Mouse (Mus musculus) heart, embryonic 14.5 days (tissue): ENCODE measurements at regions not wholly inside any gene's neighbourhood (a gene's known extent, or its start where the extent isn't known, plus 50 kb on each side); places are given as distances from the start of the nearest gene placed in this dataset.

Experiments used
- ATAC-seq: fragments of 200-750 bp; cut with Nextera tagmentation; 2 replicates; pipeline ENCODE4 v1.8.0; 2017; ENCODE audit warnings: low read depth, moderate TSS enrichment; ENCODE audit not compliant: insufficient number of reproducible peaks, insufficient read depth, low FRiP score
- H3K27ac ChIP-seq, 2 experiments: fragments of 200-500 bp in 1 of 2; fragments of 300-500 bp in 1 of 2; sonication (generic) in 1 of 2; replicated peaks in 1 of 2; 2 replicates each; pipeline ENCODE4 v1.5.1; 2012 to 2014; ENCODE audit warnings: low read depth in 2 of 2, low read length in 2 of 2, control low read depth in 1 of 2, mild to moderate bottlenecking in 1 of 2, mixed read lengths in 1 of 2; ENCODE audit not compliant: control insufficient read depth in 1 of 2, insufficient read depth in 1 of 2
- H3K27me3 ChIP-seq: fragments of 300-500 bp; sonication (generic); 2 replicates; pipeline ENCODE4 v1.6.1; 2014; ENCODE audit warnings: mild to moderate bottlenecking, low read length, control low read depth; ENCODE audit not compliant: control insufficient read depth, insufficient read depth
- H3K36me3 ChIP-seq: fragments of 300-500 bp; sonication (generic); 2 replicates; pipeline ENCODE4 v1.6.1; 2014; ENCODE audit warnings: mild to moderate bottlenecking, control low read depth, low read length, mixed read lengths; ENCODE audit not compliant: control insufficient read depth, insufficient read depth
- H3K4me1 ChIP-seq, 2 experiments: fragments of 200-500 bp in 1 of 2; fragments of 300-500 bp in 1 of 2; sonication (generic) in 1 of 2; 2 replicates each; pipeline ENCODE4 v1.6.1; 2012 to 2014; ENCODE audit warnings: low read length in 2 of 2, control low read depth in 1 of 2, mixed read lengths in 1 of 2; ENCODE audit not compliant: control insufficient read depth in 2 of 2, insufficient read depth in 2 of 2
- H3K4me2 ChIP-seq: fragments of 300-500 bp; sonication (generic); 2 replicates; pipeline ENCODE4 v1.6.1; 2014; ENCODE audit warnings: mild to moderate bottlenecking, low read length
- H3K4me3 ChIP-seq, 2 experiments: fragments of 200-500 bp in 1 of 2; fragments of 300-500 bp in 1 of 2; sonication (generic) in 1 of 2; 2 replicates each; pipeline ENCODE4 v1.5.1; 2012 to 2014; ENCODE audit warnings: low read length in 2 of 2, mild to moderate bottlenecking in 2 of 2, control low read depth in 1 of 2, low read depth in 1 of 2, moderate library complexity in 1 of 2; ENCODE audit not compliant: control insufficient read depth in 1 of 2, insufficient read depth in 1 of 2
- H3K9ac ChIP-seq: fragments of 300-500 bp; sonication (generic); 2 replicates; pipeline ENCODE4 v1.6.1; 2014; ENCODE audit warnings: mild to moderate bottlenecking, low read length
- H3K9me3 ChIP-seq: fragments of 300-500 bp; sonication (generic); 2 replicates; pipeline ENCODE4 v1.6.1; 2016; ENCODE audit warnings: low read length, control low read depth; ENCODE audit not compliant: control insufficient read depth
- WGBS: fragments of 180-500 bp; shearing (Covaris S2); extraction: QIAGEN DNeasy Blood & Tissue Kit; methylation state at CpG from one replicate; pipeline ENCODE4 v1.1.7; 2014; 5-methylcytosine and 5-hydroxymethylcytosine counted together

- no peak overlapping the region for H3K9ac ChIP-seq
- no peak overlapping the region for H3K27ac ChIP-seq
- WGBS: 48% methylated on average over 9 of the region's 9 CpGs
- H3K4me1 ChIP-seq: no peaks in the 10 kb centered on the region
- H3K27me3 ChIP-seq: no peaks in the 10 kb centered on the region
- H3K4me3 ChIP-seq: no peak overlapping the region
- no peaks in the 10 kb centered on the region for H3K36me3 ChIP-seq
- ATAC-seq: no peak
- peaks cover 3% of the 10 kb centered on the region; the same call in 1 of the 2 replicates for H3K9me3 ChIP-seq
- H3K4me2 ChIP-seq: no peak overlapping the region
These were observed 107.3 kb downstream of the Fam161a start for GRCm38 (mm10) chr11:23114636-23115035.

DNA sequence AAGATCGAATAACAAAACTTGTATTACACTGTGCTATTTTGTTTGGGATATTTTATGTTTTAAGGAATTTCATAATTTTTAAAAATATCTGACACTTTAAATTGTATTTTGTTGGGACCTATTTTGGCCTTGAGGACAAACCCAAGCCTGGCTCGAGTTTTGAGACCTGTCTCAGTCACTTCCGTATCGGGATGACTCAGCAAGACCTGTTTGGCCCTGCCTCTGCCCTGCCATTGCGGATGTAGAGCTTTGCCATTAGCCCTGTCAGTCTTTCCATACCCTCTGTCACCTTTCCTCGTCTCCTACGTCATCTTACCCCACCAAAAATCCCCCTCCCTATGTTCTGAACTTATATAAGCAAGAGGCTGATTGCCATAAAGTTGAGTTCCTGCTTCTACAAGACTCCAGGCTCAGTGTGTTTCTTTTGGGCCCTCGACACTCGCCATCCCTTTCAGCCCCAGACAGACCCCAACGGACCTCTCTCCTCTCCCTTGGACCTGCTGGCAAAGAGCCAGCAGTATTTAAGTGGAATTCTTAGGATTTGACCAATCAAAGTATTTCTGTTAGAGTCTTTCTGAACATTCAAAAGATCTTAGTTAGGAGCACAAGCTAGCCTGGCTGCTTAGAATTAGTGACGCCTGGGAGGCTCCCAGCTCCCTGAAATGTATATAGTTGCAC lies 113.3 kb downstream of the Fam161a start:
- H3K27me3 ChIP-seq: no peaks in the 10 kb centered on the region
- WGBS: 87% methylated on average over 11 of the region's 11 CpGs
- no peak for ATAC-seq
- no peak overlapping the region for H3K9ac ChIP-seq
- peaks cover 4% of the 10 kb centered on the region in 2 experiments; a peak in 1 of 4 replicates for H3K4me1 ChIP-seq
- H3K27ac ChIP-seq: no peak overlapping the region
- no peaks in the 10 kb centered on the region for H3K9me3 ChIP-seq
- no peak overlapping the region for H3K4me2 ChIP-seq
- no peaks in the 10 kb centered on the region for H3K36me3 ChIP-seq
- no peak overlapping the region for H3K4me3 ChIP-seq

GRCm38 (mm10) chr11:23124198-23124951 lies 117.0 kb downstream of the Fam161a start:
- Histone ChIP-seq H3K4me2 (peak overlapping the region; percentile 69), H3K9me3 (no peaks in the 10 kb centered on the region), H3K9ac (peak overlapping the region; percentile 39; the same call in 1 of the 2 replicates), H3K27me3 (no peaks in the 10 kb centered on the region), H3K27ac (no peak overlapping the region), H3K4me1 (peaks cover 4% of the 10 kb centered on the region in 2 experiments; a peak in 1 of 4 replicates), H3K36me3 (no peaks in the 10 kb centered on the region), H3K4me3 (peak overlapping the region; percentile 40 to 44)
- peak; percentile 78 for ATAC-seq
- 4% methylated on average over 22 of the region's 25 CpGs for WGBS

GRCm38 (mm10) chr11:23131122-23131521 lies 123.8 kb downstream of the Fam161a start:
- H3K36me3 ChIP-seq: no peaks in the 10 kb centered on the region
- ATAC-seq: no peak
- WGBS: 34% methylated on average over 1 of the region's 1 CpGs
- H3K27me3 ChIP-seq: no peaks in the 10 kb centered on the region
- no peaks in the 10 kb centered on the region for H3K4me1 ChIP-seq
- no peak overlapping the region for H3K4me2 ChIP-seq
- no peak overlapping the region for H3K9ac ChIP-seq
- H3K4me3 ChIP-seq: no peak overlapping the region
- H3K9me3 ChIP-seq: 0 out of 2 replicates have a peak, but pooled peaks cover 5% of the 10 kb centered on the region
- H3K27ac ChIP-seq: no peak overlapping the region

- Histone ChIP-seq H3K4me2 (no peak overlapping the region), H3K4me3 (no peak overlapping the region)
These were observed 124.2 kb upstream of the Xpo1 start for GRCm38 (mm10) chr11:23131632-23132031.

DNA sequence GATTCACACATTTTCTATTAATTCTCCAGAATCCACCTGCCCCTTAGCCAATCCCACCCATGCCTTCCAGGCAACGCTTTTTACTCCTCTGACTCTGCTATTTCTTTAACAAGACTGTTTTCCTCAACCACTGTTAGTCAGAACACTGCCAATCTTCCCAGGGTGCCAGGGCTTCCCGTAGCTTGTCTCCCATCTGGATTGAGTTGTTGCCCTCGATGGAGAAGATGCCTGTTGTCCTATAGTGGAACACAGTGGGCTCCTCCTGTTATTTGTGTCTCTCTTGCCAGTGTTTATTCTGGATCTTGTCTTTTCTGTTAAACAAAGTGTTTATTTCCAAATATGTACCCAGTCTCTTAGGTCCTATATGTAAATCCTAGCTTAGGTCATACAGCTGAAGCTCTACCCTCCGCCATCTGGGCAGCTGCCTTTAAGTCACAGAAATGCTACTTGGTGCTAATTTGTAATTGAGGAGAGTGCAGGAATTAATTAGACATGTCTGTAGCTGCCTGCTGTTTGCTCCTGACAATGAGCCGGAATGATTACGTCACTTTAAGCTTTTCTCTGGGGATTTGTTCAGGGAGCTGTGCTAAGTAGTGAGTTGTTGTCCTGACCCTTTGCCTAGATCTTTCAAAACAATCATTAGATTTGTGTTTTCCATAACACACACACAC lies 115.3 kb upstream of the Xpo1 start:
- Histone ChIP-seq H3K4me2 (no peak overlapping the region), H3K4me1 (no peaks in the 10 kb centered on the region), H3K4me3 (no peak overlapping the region), H3K27me3 (no peaks in the 10 kb centered on the region), H3K27ac (no peak overlapping the region), H3K9me3 (no peaks in the 10 kb centered on the region), H3K9ac (no peak overlapping the region), H3K36me3 (no peaks in the 10 kb centered on the region)
- 65% methylated on average over 6 of the region's 6 CpGs for WGBS
- ATAC-seq: no peak

More at GRCm38 (mm10) chr11:23131632-23132031, 124.2 kb upstream of the Xpo1 start:
- ATAC-seq: no peak
- Histone ChIP-seq H3K27ac (no peak overlapping the region), H3K27me3 (no peaks in the 10 kb centered on the region), H3K4me1 (no peaks in the 10 kb centered on the region), H3K9me3 (0 out of 2 replicates have a peak, but pooled peaks cover 5% of the 10 kb centered on the region), H3K9ac (no peak overlapping the region), H3K36me3 (no peaks in the 10 kb centered on the region)
- 59% methylated on average over 1 of the region's 1 CpGs for WGBS

- no peaks in the 10 kb centered on the region for H3K9me3 ChIP-seq
- H3K4me3 ChIP-seq: no peak overlapping the region
- 74% methylated on average over 12 of the region's 12 CpGs for WGBS
- ATAC-seq: no peak
- H3K27ac ChIP-seq: no peak overlapping the region
- no peak overlapping the region for H3K4me2 ChIP-seq
- no peaks in the 10 kb centered on the region for H3K27me3 ChIP-seq
- no peak overlapping the region for H3K9ac ChIP-seq
- H3K4me1 ChIP-seq: no peaks in the 10 kb centered on the region
- H3K36me3 ChIP-seq: no peaks in the 10 kb centered on the region
These were observed 114.6 kb upstream of the Xpo1 start for GRCm38 (mm10) chr11:23141100-23141837.
